Mouse (Mus musculus) myocyte (in vitro differentiated cells): ENCODE results near the gene Hrh1.

Experiments used
- MAX ChIP-seq: IDR thresholded peaks from one replicate; pipeline ENCODE4 v1.6.1; 2011; ENCODE audit warnings: low read depth, mild to moderate bottlenecking, control low read depth
- USF1 ChIP-seq: IDR thresholded peaks from one replicate; pipeline ENCODE4 v1.6.1; 2011; ENCODE audit warnings: low read depth, mild to moderate bottlenecking, control low read depth, moderate library complexity

DNA sequence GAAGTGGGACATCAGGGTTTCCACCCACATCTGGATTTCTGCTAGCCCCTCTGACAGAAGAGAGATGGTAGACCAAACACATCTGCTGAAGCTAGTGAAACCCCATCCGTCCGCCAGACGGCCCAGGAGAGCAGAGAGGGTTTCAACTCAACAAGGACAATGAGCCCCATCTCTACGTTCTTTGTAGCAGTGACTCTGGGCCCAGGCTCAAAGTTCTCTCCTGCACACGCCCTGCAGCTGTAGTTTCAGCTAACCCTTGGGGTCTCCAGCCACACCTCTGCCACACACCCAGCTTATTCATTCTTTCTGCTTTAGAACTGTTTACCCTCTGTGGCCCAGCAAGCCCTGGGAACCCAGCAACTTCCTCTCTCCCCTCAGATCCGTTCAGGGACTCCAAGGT is 10.4 kb upstream of the Hrh1 start:
- TF ChIP-seq USF1 (no peak), MAX (no peak)
